Mouse (Mus musculus) neural tube, embryonic 11.5 days (tissue): ENCODE measurements around the gene Srsf11. TPM values are rescaled to one million over a fixed set of nuclear protein-coding genes. Genes with fewer than 3 reads are reported as not detected.

ENCODE experiments used
- polyA plus RNA-seq: library from polyadenylated mRNA; unstranded; fragments of >200 nt; fragmentation: Nextera tagmentation; extraction: Ambion mirVana; gene quantifications from 2 replicates; pipeline ENCODE4 v1.2.1, GENCODE M21; 2014

Srsf11 gene
- polyA plus RNA-seq, 1 experiment from 2014 or later: 308 TPM

Other genes with a start within 250 kb of the Srsf11 start
- gene Cth, start 111.6 kb downstream of the Srsf11 start, polyA plus RNA-seq: 10.9 and 12.7 TPM in 2 replicates
- 19.7 and 19.8 TPM in 2 replicates for gene Ankrd13c, start 89.4 kb downstream of the Srsf11 start, polyA plus RNA-seq
- 82.5 and 85.4 TPM in 2 replicates for gene Lrrc40, start within 50 bp of the Srsf11 start, polyA plus RNA-seq